Mouse (Mus musculus) heart, postnatal 0 days (tissue): ENCODE results near the gene Polr3e.

ENCODE experiments used
- CTCF ChIP-seq: IDR thresholded peaks from 2 replicates; pipeline ENCODE4 v1.5.1; 2016; ENCODE audit warnings: antibody characterized with exemption, control low read depth, low read depth
- EP300 ChIP-seq: IDR thresholded peaks from 2 replicates; pipeline ENCODE4 v1.6.1; 2016; ENCODE audit warnings: antibody characterized with exemption, low read depth

- TF ChIP-seq CTCF (no peak), EP300 (no peak)
These were observed 15.6 kb downstream of the Polr3e start for GRCm38 (mm10) chr7:120933110-120933509.
